Mouse (Mus musculus): ENCODE measurements around the gene Chst8.

Chst8 gene

GRCm38 (mm10) chr7:34669336-34669735 is 143.2 kb downstream of the Chst8 start:
- DNase-seq (ENCODE audit: low spot score), result no peak

GRCm38 (mm10) chr7:34667874-34668273 is 144.6 kb downstream of the Chst8 start:
- DNase-seq (ENCODE audit: low spot score), result no peak

GRCm38 (mm10) chr7:34663145-34663544 is 149.4 kb downstream of the Chst8 start:
- DNase-seq (ENCODE audit: low spot score), result no peak

GRCm38 (mm10) chr7:34662227-34662626 is 150.3 kb downstream of the Chst8 start:
- DNase-seq (ENCODE audit: low spot score), result no peak

- no peak for DNase-seq (ENCODE audit: low spot score)
Measured at GRCm38 (mm10) chr7:34659386-34660085, 153.0 kb downstream of the Chst8 start.

- no peak for DNase-seq (ENCODE audit: low spot score)
Measured at GRCm38 (mm10) chr7:34656632-34657031, 155.9 kb downstream of the Chst8 start, which contains the start of gene Kctd15. Gene Kctd15 (minus strand): TSS chr7:34656732.

GRCm38 (mm10) chr7:34655086-34655839 is 157.2 kb downstream of the Chst8 start:
- DNase-seq (ENCODE audit: low spot score), result no peak

- DNase-seq (ENCODE audit: low spot score), result no peak
Measured at GRCm38 (mm10) chr7:34654441-34655085, 157.9 kb downstream of the Chst8 start.

GRCm38 (mm10) chr7:34653731-34654440 is 158.6 kb downstream of the Chst8 start:
- DNase-seq (ENCODE audit: low spot score), result no peak

- no peak for DNase-seq (ENCODE audit: low spot score)
Measured at GRCm38 (mm10) chr7:34652751-34653502, 159.6 kb downstream of the Chst8 start.

- DNase-seq (ENCODE audit: low spot score), result no peak
Measured at GRCm38 (mm10) chr7:34651381-34651780, 161.1 kb downstream of the Chst8 start.

- DNase-seq (ENCODE audit: low spot score), result no peak
Measured at GRCm38 (mm10) chr7:34647052-34647451, 165.5 kb downstream of the Chst8 start.

GRCm38 (mm10) chr7:34646144-34646795 is 166.2 kb downstream of the Chst8 start:
- DNase-seq (ENCODE audit: low spot score), result no peak

GRCm38 (mm10) chr7:34645623-34646022 is 166.9 kb downstream of the Chst8 start:
- DNase-seq (ENCODE audit: low spot score), result no peak

- no peak for DNase-seq (ENCODE audit: low spot score)
Measured at GRCm38 (mm10) chr7:34644591-34644990, 167.9 kb downstream of the Chst8 start.

- DNase-seq (ENCODE audit: low spot score), result no peak
Measured at GRCm38 (mm10) chr7:34643329-34643728, 169.2 kb downstream of the Chst8 start.

GRCm38 (mm10) chr7:34641968-34642367 is 170.5 kb downstream of the Chst8 start:
- DNase-seq (ENCODE audit: low spot score), result no peak

- DNase-seq (ENCODE audit: low spot score), result no peak
Measured at GRCm38 (mm10) chr7:34639798-34640197, 172.7 kb downstream of the Chst8 start.

- DNase-seq (ENCODE audit: low spot score), result no peak
Measured at GRCm38 (mm10) chr7:34636661-34637060, 175.8 kb downstream of the Chst8 start.

- no peak for DNase-seq (ENCODE audit: low spot score)
Measured at GRCm38 (mm10) chr7:34632966-34633742, 179.4 kb downstream of the Chst8 start.
